Mouse (Mus musculus) gastrocnemius, postnatal 4 days (tissue): ENCODE results near the gene Bpifa3. TPM values are rescaled to one million over a fixed set of nuclear protein-coding genes. Genes with fewer than 3 reads are reported as not detected.
A peak's percentile ranks its signal among the peaks of the same experiment; 100 is the strongest.
"Not testable (repeated sequence)": the region's sequence is repeated elsewhere in the genome, so short reads cannot be mapped to it uniquely, and the experiment has no call there.

ENCODE experiments used
- DNase-seq, 2 experiments: peaks; one replicate each; pipeline ENCODE4 v3.0.0; 2021 to 2022; ENCODE audit warnings: low spot score in 2 of 2, mixed read lengths in 2 of 2
- long read RNA-seq, 2 experiments: library from polyadenylated mRNA; stranded (forward); transcript quantifications; one replicate each; pipeline ENCODE4 v2.0.0; 2021
- total RNA-seq, 2 experiments: library from RNA; stranded (reverse); gene quantifications; 2 replicates each; pipeline ENCODE4 v1.2.3; 2021

Gene Bpifa3
- total RNA-seq, result not detected
- long read RNA-seq, experiment 1, result 0 reads
- long read RNA-seq, experiment 2, result 0 reads

GRCm38 (mm10) chr2:154130120-154130519 lies at the start of gene Bpifa3:
TSS of gene Bpifa3 (plus strand) at chr2:154130336.
- no peak for DNase-seq

- no peak for DNase-seq
These were observed 32.4 kb upstream of the Bpifa3 start for GRCm38 (mm10) chr2:154097734-154098133.

- no peak for DNase-seq
These were observed 12.8 kb upstream of the Bpifa3 start for GRCm38 (mm10) chr2:154117381-154117780.

GRCm38 (mm10) chr2:154142580-154142979 lies 12.4 kb downstream of the Bpifa3 start, which contains the start of gene Bpifa1:
TSS of gene Bpifa1 (plus strand) at chr2:154142880.
- no peak for DNase-seq

- DNase-seq, result no peak
These were observed 13.6 kb downstream of the Bpifa3 start for GRCm38 (mm10) chr2:154143735-154144134.

GRCm38 (mm10) chr2:154147496-154147895 lies 17.4 kb downstream of the Bpifa3 start:
- no peak for DNase-seq

- peak in 1 of 2 experiments; percentile 37 for DNase-seq
These were observed 28.3 kb downstream of the Bpifa3 start for GRCm38 (mm10) chr2:154158433-154158832.

DNA sequence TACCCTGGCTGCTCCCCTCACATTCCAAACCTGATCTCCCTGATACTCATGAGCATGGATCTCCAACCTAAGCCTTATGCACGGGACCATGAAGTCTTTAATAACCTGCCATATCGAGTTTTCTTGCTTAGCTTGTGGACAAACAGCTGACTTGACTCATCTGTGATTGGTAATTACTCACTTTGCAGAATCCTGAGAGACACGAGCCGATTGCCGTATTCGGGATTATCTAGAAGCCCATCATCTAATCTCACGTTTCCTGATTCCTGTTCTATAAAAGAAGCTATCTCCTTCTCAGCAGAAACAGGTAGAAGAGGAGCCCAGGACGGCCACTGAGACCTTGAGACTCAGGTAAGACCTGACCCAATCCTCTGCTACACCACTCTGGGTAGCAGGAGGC lies 32.2 kb downstream of the Bpifa3 start, which contains the start of gene Bpifa5:
Bpifa5 (plus strand) TSS at position 301 of the 400 bp plus-strand sequence.
- DNase-seq, result no peak

GRCm38 (mm10) chr2:154163306-154163705 lies 33.2 kb downstream of the Bpifa3 start:
- no peak for DNase-seq

- DNase-seq, result no peak
These were observed 39.0 kb downstream of the Bpifa3 start for GRCm38 (mm10) chr2:154169172-154169571.

DNA sequence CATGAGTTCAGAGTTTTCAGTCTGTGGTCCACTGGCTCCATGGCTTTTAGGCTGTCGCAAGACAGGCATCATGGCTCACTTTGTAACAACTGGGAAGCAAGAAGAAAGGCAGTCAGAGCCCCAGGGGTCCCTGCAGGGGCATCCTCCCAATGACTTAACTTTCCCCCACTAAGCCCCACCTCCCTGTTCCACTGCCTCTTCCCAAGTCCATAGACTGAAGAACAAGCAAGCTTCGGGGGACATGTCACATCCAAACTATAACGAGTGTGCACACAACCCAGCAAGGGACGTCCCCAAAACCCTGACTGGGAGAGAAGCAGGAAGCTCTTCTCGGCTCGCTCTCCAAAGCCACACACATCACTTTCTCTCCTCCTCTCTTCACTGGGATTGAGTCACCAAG lies 41.5 kb downstream of the Bpifa3 start:
- no peak for DNase-seq

DNA sequence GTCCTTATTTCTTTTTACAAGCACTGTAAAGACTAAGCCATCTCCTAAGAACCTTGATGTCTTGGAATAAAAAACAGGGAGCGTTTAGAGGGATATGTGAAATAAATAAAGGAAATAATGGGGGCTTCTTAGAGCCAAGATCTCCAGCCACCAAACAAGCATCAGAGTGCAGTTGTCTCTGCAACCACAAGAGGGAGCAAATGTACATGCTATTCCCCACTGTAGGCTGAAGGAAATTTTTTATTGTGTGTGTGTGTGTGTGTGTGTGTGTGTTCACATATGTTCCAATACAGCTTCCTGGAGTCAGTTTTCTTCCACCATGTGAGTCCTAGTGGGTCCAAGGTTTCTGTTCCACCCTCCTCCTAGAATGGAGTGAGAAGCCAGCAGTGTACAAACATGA lies 43.2 kb downstream of the Bpifa3 start:
- DNase-seq, result peak in 1 of 2 experiments; percentile 28

- DNase-seq, result not testable (repeated sequence)
These were observed 51.8 kb downstream of the Bpifa3 start for GRCm38 (mm10) chr2:154181900-154182299.

- DNase-seq, result not testable (repeated sequence)
These were observed 52.9 kb downstream of the Bpifa3 start for GRCm38 (mm10) chr2:154183061-154183460.

- no peak for DNase-seq
These were observed 55.2 kb downstream of the Bpifa3 start for GRCm38 (mm10) chr2:154185319-154185718.

DNA sequence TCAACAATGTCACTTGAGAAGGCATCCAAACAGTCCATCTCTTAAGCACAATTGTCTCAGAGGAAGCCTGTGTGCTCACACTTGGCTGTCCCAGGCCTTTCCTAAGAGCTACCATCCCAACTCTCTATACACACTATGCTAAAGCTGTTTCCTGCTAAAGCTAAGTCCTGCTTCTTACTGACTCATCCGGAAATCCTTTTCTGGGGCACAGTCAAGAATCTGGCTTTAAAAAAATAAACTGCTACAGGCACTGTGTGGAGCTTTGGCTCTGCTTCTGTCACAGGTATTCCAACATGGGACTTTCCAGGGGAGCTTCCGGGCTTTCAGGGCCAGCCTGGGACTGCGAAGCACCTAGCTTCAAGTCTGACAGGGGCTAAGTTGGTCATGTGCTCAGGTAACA lies 55.6 kb downstream of the Bpifa3 start:
- no peak for DNase-seq

DNA sequence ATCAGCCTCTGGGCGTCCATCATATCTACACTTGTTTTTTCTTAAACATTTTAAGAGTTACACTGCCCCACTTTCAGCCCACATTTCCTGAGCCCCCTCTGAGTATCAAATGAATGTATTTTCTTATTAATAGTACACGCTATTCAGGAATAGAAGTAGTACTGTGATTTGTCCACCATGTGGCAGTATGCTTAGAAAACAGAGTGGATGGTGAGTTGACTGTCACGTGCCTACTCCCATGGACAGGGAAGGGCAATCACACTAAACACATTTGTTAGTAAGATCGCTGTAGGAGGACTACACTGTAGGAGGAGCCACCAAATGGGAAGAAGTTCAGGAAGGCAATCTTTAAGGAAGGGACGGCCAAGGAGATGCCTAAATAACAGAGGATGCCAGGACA lies 57.3 kb downstream of the Bpifa3 start:
- no peak for DNase-seq

Other genes with a start within 250 kb of the Bpifa3 start
- gene Bpifb6, start 229.9 kb upstream of the Bpifa3 start, total RNA-seq, result not detected
- not detected for gene Bpifb3, start 212.1 kb upstream of the Bpifa3 start, total RNA-seq
- not detected for gene Bpifb4, start 192.1 kb upstream of the Bpifa3 start, total RNA-seq
- not detected for gene Bpifa6, start 155.4 kb upstream of the Bpifa3 start, total RNA-seq
- gene Bpifa2, start 122.1 kb upstream of the Bpifa3 start, total RNA-seq, result not detected
- not detected for gene Bpifa1, start 12.5 kb downstream of the Bpifa3 start, total RNA-seq
- not detected for gene Bpifa5, start 32.3 kb downstream of the Bpifa3 start, total RNA-seq
- gene Bpifb1, start 60.5 kb downstream of the Bpifa3 start, total RNA-seq, result not detected
- gene Bpifb5, start 93.4 kb downstream of the Bpifa3 start, total RNA-seq, result under 1 TPM; 0.17 to 0.21 TPM
- gene Bpifb9a, start 127.5 kb downstream of the Bpifa3 start, total RNA-seq, result not detected
- gene Bpifb9b, start 176.9 kb downstream of the Bpifa3 start, total RNA-seq, result not detected
- gene Cdk5rap1, start 242.7 kb downstream of the Bpifa3 start, total RNA-seq, result 10 to 100 TPM; 11.6 to 12.1 TPM